Mouse (Mus musculus) CH12.LX (cell line): ENCODE data around the gene Etv2. TPM values are rescaled to one million over a fixed set of nuclear protein-coding genes. Genes with fewer than 3 reads are reported as not detected.

Experiments used
- DNase-seq: peaks from one replicate; pipeline ENCODE4 v3.0.0-alpha.2; 2013; ENCODE audit errors: extremely low read depth
- H3K27ac ChIP-seq: 2 replicates; pipeline ENCODE4 v1.5.1; 2012; ENCODE audit warnings: low read depth, mild to moderate bottlenecking, control low read depth, moderate library complexity; ENCODE audit not compliant: insufficient read depth
- H3K27me3 ChIP-seq: replicated peaks from 2 replicates; pipeline ENCODE3; 2012; ENCODE audit warnings: inconsistent platforms
- H3K36me3 ChIP-seq, 2 experiments: replicated peaks in 1 of 2; 2 replicates each; pipeline versions ENCODE3 to v1.6.1; 2012; ENCODE audit warnings: inconsistent platforms in 1 of 2, low read length in 1 of 2, mild to moderate bottlenecking in 1 of 2, mixed read lengths in 1 of 2, moderate library complexity in 1 of 2; ENCODE audit not compliant: control insufficient read depth in 1 of 2, insufficient read depth in 1 of 2
- H3K4me1 ChIP-seq, 2 experiments: 2 replicates each; pipeline ENCODE4 v1.6.1; 2012; ENCODE audit warnings: inconsistent platforms in 1 of 2, moderate library complexity in 1 of 2; ENCODE audit not compliant: insufficient read depth in 2 of 2, control insufficient read depth in 1 of 2
- H3K4me2 ChIP-seq: 2 replicates; pipeline ENCODE4 v1.6.1; 2012; ENCODE audit warnings: low read depth, mild to moderate bottlenecking, control low read depth; ENCODE audit not compliant: poor library complexity, insufficient read depth, severe bottlenecking
- H3K4me3 ChIP-seq, 3 experiments: fragments of 150-350 bp in 1 of 3; sonication (generic) in 1 of 3; replicated peaks in 1 of 3; 2 replicates each; pipeline versions ENCODE3 to v1.5.1; 2011 to 2012; ENCODE audit warnings: low read depth in 2 of 3, low read length in 2 of 3, mild to moderate bottlenecking in 2 of 3, moderate library complexity in 2 of 3, control low read depth in 1 of 3, improper control_type of control experiment in 1 of 3, inconsistent platforms in 1 of 3, mixed read lengths in 1 of 3; ENCODE audit not compliant: poor library complexity in 1 of 3
- H3K79me2 ChIP-seq: replicated peaks from 2 replicates; pipeline ENCODE4 v1.6.1; 2012; ENCODE audit warnings: mild to moderate bottlenecking, moderate library complexity; ENCODE audit not compliant: control insufficient read depth, poor library complexity, insufficient read depth, severe bottlenecking; ENCODE audit errors: extremely low read depth
- H3K9ac ChIP-seq: 2 replicates; pipeline ENCODE4 v1.6.1; 2012; ENCODE audit warnings: low read depth, mild to moderate bottlenecking, control low read depth, moderate library complexity; ENCODE audit not compliant: insufficient read depth
- H3K9me3 ChIP-seq: replicated peaks from 2 replicates; pipeline ENCODE3; 2012; ENCODE audit warnings: low read length, inconsistent platforms, mixed read lengths
- CHD1 ChIP-seq: IDR thresholded peaks from 2 replicates; pipeline ENCODE4 v1.6.1; 2012; ENCODE audit warnings: low read depth, low read length, improper control_type of control experiment, inconsistent platforms
- CHD2 ChIP-seq: IDR thresholded peaks from 2 replicates; pipeline ENCODE4 v1.6.1; 2011; ENCODE audit warnings: low read length, improper control_type of control experiment
- CTCF ChIP-seq, 2 experiments: IDR thresholded peaks in 1 of 2; conservative IDR thresholded peaks in 1 of 2; 2 replicates each; pipeline ENCODE4 v1.5.1; 2011 to 2012; ENCODE audit warnings: low read depth in 2 of 2, low read length in 2 of 2, improper control_type of control experiment in 1 of 2, inconsistent platforms in 1 of 2, mild to moderate bottlenecking in 1 of 2, moderate library complexity in 1 of 2
- ELF1 ChIP-seq: IDR thresholded peaks from 2 replicates; pipeline ENCODE4 v1.6.1; 2014; ENCODE audit warnings: low read depth, mild to moderate bottlenecking, inconsistent platforms, low read length, improper control_type of control experiment
- GABPA ChIP-seq: IDR thresholded peaks from 2 replicates; pipeline ENCODE4 v1.6.1; 2012; ENCODE audit warnings: low read depth, low read length, improper control_type of control experiment, inconsistent platforms; ENCODE audit not compliant: insufficient replicate concordance
- JUND ChIP-seq: conservative IDR thresholded peaks from 2 replicates; pipeline ENCODE4 v1.6.1; 2011; ENCODE audit warnings: low read depth, low read length, improper control_type of control experiment
- MAFK ChIP-seq: IDR thresholded peaks from 2 replicates; pipeline ENCODE4 v1.6.1; 2011; ENCODE audit warnings: low read length, improper control_type of control experiment; ENCODE audit not compliant: insufficient replicate concordance
- MAZ ChIP-seq: IDR thresholded peaks from 2 replicates; pipeline ENCODE4 v1.6.1; 2012; ENCODE audit warnings: low read depth, mild to moderate bottlenecking, inconsistent platforms, low read length, improper control_type of control experiment, moderate library complexity
- MXI1 ChIP-seq: IDR thresholded peaks from 2 replicates; pipeline ENCODE4 v1.6.1; 2011; ENCODE audit warnings: mild to moderate bottlenecking, low read depth, low read length, improper control_type of control experiment
- PAX5 ChIP-seq: IDR thresholded peaks from 2 replicates; pipeline ENCODE4 v1.6.1; 2012; ENCODE audit warnings: low read length, inconsistent platforms, mixed read lengths
- RAD21 ChIP-seq: IDR thresholded peaks from 2 replicates; pipeline ENCODE4 v1.6.1; 2011; ENCODE audit warnings: low read depth, mild to moderate bottlenecking, low read length, improper control_type of control experiment, moderate library complexity
- RCOR1 ChIP-seq: conservative IDR thresholded peaks from 2 replicates; pipeline ENCODE4 v1.6.1; 2012; ENCODE audit warnings: low read depth, mild to moderate bottlenecking, inconsistent platforms, low read length, improper control_type of control experiment
- SMC3 ChIP-seq: IDR thresholded peaks from 2 replicates; pipeline ENCODE4 v1.6.1; 2011; ENCODE audit warnings: low read depth, low read length, improper control_type of control experiment
- TBP ChIP-seq: conservative IDR thresholded peaks from 2 replicates; pipeline ENCODE4 v1.6.1; 2011; ENCODE audit warnings: low read depth, low read length, improper control_type of control experiment
- UBTF ChIP-seq: IDR thresholded peaks from 2 replicates; pipeline ENCODE4 v1.6.1; 2012; ENCODE audit warnings: low read depth, mild to moderate bottlenecking, inconsistent platforms, low read length, improper control_type of control experiment, moderate library complexity
- USF2 ChIP-seq: conservative IDR thresholded peaks from 2 replicates; pipeline ENCODE4 v1.6.1; 2011; ENCODE audit warnings: low read depth, low read length, improper control_type of control experiment
- ZC3H11A ChIP-seq: IDR thresholded peaks from 2 replicates; pipeline ENCODE4 v1.6.1; 2012; ENCODE audit warnings: low read depth, mild to moderate bottlenecking, inconsistent platforms, low read length, improper control_type of control experiment
- dilution Hi-C: fragments of 300-500 bp; cut with MboI; formaldehyde crosslinking; loops from 2 replicates; pipeline ENCODE4 v1.14.3; 2020; ENCODE audit warnings: low sequenced_read_pairs; ENCODE audit not compliant: extremely low pct_unique_long_range_greater_than_20kb, extremely low pct_ligation_motif_present
- in situ Hi-C: fragments of 300-500 bp; cut with MboI; formaldehyde crosslinking; loops from 3 replicates; pipeline ENCODE4 v1.14.3; 2019; ENCODE audit warnings: low sequenced_read_pairs, low pct_ligation_motif_present, low pct_unique_long_range_greater_than_20kb, mixed read lengths
- polyA plus RNA-seq: library from polyadenylated mRNA; unstranded; fragments of >175 nt; gene quantifications from 2 replicates; pipeline ENCODE4 v1.2.1, GENCODE M21; 2012; ENCODE audit warnings: low read depth; ENCODE audit not compliant: insufficient read length
- total RNA-seq, 2 experiments: library from RNA; depleted of rRNA; stranded (reverse); fragments of 300-350 nt in 1 of 2; fragments of >200 nt in 1 of 2; gene quantifications; 2 replicates each; pipeline ENCODE4 v1.2.3; 2012 to 2014

Gene Etv2
- total and polyA plus RNA-seq, 3 experiments = not detected

GRCm38 (mm10) chr7:30634621-30635020, 1.0 kb downstream of the Etv2 start:
- TF ChIP-seq CTCF (conservative IDR thresholded peaks at IDR 0.05 in 1 of 2, IDR thresholded peaks at IDR 0.05 in 1 of 2; ENCODE audit: low read depth in 2 of 2, low read length in 2 of 2) = peak in 1 of 2 experiments; percentile 57; a peak in 2 of 4 replicates
- TF ChIP-seq RAD21 = no peak; the same call in 1 of the 2 replicates
- no peak for TF ChIP-seq GABPA
- TF ChIP-seq ELF1 = no peak
- no peak for TF ChIP-seq CHD1
- no peak for TF ChIP-seq PAX5
- no peak for TF ChIP-seq ZC3H11A
- no peak for TF ChIP-seq RCOR1
- TF ChIP-seq USF2 = no peak
- no peak for TF ChIP-seq JUND
- peak; percentile 44 for TF ChIP-seq SMC3
- no peak for TF ChIP-seq CHD2
- Histone ChIP-seq H3K9ac (no peak overlapping the region), H3K79me2 (no peaks in the 10 kb centered on the region), H3K36me3 (no peaks in the 10 kb centered on the region), H3K27me3 (no peaks in the 10 kb centered on the region), H3K4me3 (no peak overlapping the region), H3K4me2 (no peak overlapping the region), H3K4me1 (peaks cover 9 to 16% of the 10 kb centered on the region in 2 experiments; a peak in 3 of 4 replicates), H3K27ac (no peak overlapping the region), H3K9me3 (no peaks in the 10 kb centered on the region)
- in situ Hi-C loops (no loop called here), dilution Hi-C loops (no loop called here)
- DNase-seq = no peak

- dilution Hi-C loops = no loop called here
- Histone ChIP-seq H3K9ac (no peak overlapping the region), H3K4me2 (no peak overlapping the region), H3K9me3 (no peaks in the 10 kb centered on the region)
- no peak for DNase-seq
- TF ChIP-seq USF2 = no peak
- no peak for TF ChIP-seq RAD21
- no peak for TF ChIP-seq MAZ
- TF ChIP-seq GABPA = no peak
- TF ChIP-seq CTCF (conservative IDR thresholded peaks at IDR 0.05 in 1 of 2, IDR thresholded peaks at IDR 0.05 in 1 of 2; ENCODE audit: low read depth in 2 of 2, low read length in 2 of 2) = no peak
- no peak for TF ChIP-seq MAFK
- TF ChIP-seq MXI1 = no peak
- no peak for TF ChIP-seq TBP
- no peak for TF ChIP-seq ELF1
- no peak for TF ChIP-seq JUND
- no peak for TF ChIP-seq UBTF
- no peak for TF ChIP-seq CHD1
- TF ChIP-seq, all 38 proteins: peak for 0
- peaks cover 12 to 16% of the 10 kb centered on the region in 2 experiments for H3K4me1 ChIP-seq
- no peaks in the 10 kb centered on the region for H3K79me2 ChIP-seq
- H3K27me3 ChIP-seq = no peaks in the 10 kb centered on the region
- in situ Hi-C loops = no loop called here
- no peak overlapping the region for H3K4me3 ChIP-seq
- H3K27ac ChIP-seq = no peak overlapping the region
- H3K36me3 ChIP-seq = no peaks in the 10 kb centered on the region
Observed at GRCm38 (mm10) chr7:30633762-30634412, 1.8 kb downstream of the Etv2 start.
